Mouse (Mus musculus): ENCODE measurements around the gene Hmox2.
"Not testable (repeated sequence)": the region's sequence is repeated elsewhere in the genome, so short reads cannot be mapped to it uniquely, and the experiment has no call there.

The Hmox2 gene

DNA sequence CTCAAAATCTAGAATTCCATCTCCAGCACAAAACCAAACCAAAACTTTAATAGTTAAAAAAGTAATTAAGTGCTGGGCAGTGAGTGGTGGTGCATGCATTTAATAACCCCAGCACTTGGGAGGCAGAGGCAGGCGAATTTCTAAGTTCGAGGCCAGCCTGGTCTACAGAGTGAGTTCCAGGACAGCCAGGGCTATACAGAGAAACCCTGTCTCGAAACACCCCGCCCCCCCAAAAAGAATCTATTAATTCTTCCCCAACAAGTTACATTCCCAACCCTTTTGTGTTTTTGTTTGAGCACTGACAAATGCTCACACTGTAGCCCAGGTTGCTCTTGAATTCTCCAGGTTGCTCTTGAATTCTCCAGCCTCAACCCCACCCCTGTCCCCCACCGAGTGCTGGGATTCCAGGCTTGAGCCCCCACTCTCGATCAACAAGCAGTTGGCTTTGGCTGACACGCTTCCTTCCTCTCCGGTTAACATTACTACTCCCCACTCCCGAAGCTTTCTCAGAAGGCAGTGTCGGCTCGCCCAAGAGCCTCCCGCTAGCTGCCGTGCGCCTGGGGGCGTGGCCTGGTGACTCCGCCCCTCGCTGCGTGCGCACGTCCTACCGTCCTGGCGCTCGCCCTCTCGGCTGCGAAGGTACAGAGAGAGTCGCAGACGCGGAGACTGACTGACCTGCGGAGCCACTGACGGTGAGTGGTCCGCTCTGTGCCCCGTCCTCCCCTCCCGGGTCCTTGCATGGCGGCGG lies at the start of gene Hmox2:
Gene Hmox2, plus strand, starts transcription at position 582 of the 748 bp plus-strand sequence.
- DNase-seq (ENCODE audit: low read depth, low spot score), result peak; percentile 70

DNA sequence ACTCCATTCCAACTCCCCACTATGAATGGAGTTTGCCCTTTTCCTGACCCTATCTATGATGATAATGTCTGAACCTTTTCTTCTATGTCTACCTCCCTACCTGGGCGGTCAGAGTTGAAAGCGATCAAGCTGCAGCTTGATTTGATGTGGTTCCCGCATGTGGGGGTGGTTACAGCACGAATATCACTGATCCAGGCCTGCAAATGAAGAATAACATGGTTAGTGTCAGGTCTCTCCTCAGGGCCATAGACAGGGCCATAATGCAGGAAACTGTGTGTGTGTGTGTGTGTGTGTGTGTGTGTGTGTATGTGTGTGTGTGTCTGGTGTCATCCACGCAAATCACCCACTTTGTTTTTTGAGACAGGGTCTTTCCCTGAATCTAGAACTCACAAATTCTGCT lies 49.3 kb upstream of the Hmox2 start:
- DNase-seq (ENCODE audit: low read depth, low spot score), result no peak

- no peak for DNase-seq (ENCODE audit: low read depth, low spot score)
Measured at GRCm38 (mm10) chr16:4678080-4678479, 48.1 kb upstream of the Hmox2 start.

GRCm38 (mm10) chr16:4679121-4680018 lies 46.8 kb upstream of the Hmox2 start, which contains the start of gene Coro7:
Gene Coro7 (minus strand): TSS chr16:4679777.
- peak; percentile 89 for DNase-seq (ENCODE audit: low read depth, low spot score)

GRCm38 (mm10) chr16:4680922-4681455 lies 45.2 kb upstream of the Hmox2 start:
- DNase-seq (ENCODE audit: low read depth, low spot score), result not testable (repeated sequence)

- no peak for DNase-seq (ENCODE audit: low read depth, low spot score)
Measured at GRCm38 (mm10) chr16:4682628-4683179, 43.5 kb upstream of the Hmox2 start.

GRCm38 (mm10) chr16:4683193-4683580 lies 43.0 kb upstream of the Hmox2 start:
- no peak for DNase-seq (ENCODE audit: low read depth, low spot score)

DNA sequence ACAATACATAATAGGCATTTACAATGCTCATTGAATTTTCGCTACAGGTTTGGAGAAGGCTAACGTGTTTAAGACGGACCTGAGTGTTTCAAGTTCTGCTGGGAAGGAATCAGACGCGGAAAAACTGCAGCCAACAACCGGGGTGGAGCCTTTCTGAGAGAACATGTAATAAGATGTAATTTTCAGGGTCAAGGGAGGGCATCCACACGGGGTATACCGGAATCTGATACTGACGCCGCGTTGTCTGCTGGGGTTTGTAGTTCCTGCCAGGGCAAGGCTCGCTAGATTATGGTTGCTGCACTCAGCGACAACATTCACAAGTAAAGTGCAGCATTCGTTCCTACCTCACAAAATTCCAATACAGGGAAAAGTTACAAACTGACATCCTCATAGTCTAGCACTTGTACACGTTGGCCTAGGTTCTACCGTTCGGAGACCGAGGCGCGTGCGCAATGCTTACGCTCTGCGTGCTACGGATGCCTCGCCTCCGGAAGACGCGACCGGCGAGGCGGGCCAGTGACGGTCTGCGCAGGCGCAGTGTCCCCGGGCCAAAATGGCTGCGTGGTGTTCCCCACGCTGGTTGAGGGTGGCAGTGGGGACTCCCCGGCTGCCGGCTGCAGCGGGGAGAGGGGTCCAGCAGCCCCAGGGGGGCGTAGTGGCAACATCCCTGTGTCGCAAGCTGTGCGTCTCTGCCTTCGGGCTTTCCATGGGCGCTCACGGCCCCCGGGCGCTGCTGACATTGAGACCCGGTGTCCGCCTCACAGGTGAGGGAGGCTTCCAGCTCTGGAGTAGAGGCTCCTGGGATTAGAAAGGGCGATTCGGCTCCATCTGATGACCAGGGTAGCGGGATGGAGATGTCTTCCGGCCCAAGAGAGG lies 42.3 kb upstream of the Hmox2 start:
- DNase-seq (ENCODE audit: low read depth, low spot score), result peak; percentile 93

DNA sequence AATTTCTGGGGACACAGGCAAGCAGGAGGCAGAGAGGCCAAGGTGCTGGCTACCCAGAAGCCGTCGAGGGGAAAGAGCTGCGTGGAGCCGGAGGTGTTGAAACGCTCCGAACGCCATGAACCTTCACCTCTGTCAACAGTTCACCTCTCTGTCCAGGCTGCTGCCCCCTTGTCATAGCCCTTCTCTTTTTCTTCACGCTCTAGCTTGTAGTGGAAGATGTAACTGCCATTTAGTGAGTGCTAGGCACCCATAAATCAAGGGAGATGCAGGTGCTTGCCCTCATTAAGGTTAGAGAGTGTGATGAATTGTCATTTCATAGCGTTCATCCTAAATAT lies 41.7 kb upstream of the Hmox2 start:
- no peak for DNase-seq (ENCODE audit: low read depth, low spot score)

DNA sequence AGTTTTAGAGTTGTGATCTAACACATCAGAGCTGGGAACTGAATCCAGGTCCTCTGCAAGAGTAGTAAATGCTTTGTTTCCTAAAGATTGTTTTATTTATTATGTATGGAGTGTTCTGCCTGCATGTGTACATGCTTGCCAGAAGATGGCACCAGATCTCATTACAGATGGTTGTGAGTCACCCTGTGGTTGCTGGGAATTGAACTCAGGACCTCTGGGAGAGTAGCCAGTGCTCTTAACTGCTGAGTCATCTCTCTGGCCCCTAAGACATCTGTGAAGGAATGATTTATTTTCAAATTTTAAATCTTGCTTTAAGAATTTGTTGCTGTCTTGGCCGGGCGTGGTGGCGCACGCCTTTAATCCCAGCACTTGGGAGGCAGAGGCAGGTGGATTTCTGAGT lies 36.8 kb upstream of the Hmox2 start:
- not testable (repeated sequence) for DNase-seq (ENCODE audit: low read depth, low spot score)

GRCm38 (mm10) chr16:4701211-4701610 lies 24.9 kb upstream of the Hmox2 start:
- DNase-seq (ENCODE audit: low read depth, low spot score), result no peak

DNA sequence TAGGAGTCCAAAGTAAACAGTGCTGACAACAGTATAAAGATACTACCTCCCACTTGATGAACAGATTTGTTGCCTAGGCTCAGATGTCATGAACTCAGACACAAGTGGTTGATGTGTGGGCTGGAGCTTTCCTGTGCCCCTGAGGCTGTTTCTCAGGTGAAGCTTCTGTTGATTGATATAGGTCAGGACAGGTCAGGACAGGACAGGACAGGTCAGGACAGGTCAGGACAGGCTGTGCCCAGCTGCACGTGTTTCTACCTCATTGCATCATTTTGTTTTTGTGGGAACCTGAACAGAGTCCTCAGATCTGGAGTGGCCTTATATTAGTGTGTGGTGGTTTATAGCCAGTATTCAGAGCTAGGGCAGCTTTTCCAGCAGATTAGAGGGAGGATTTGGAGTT lies 23.5 kb upstream of the Hmox2 start:
- DNase-seq (ENCODE audit: low read depth, low spot score), result no peak

DNA sequence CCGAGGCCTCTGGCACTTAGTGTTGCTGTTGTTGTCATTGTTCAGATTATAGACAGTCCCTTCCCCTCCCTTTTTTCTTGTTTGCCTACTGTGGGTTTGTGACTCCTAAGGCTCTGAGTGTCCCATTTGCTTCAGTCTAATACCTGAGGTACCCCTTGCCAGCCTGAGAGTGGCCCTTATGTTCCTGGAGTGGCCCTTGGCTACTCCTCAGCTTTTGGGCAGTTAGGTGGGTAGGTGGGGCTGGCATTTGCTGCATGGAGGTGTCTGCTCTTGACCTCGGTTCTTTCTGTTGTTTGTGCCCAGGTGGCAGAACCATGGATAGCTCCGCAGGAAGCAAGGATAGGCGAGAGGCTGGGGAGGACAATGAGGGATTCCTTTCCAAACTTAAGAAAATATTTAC lies 20.6 kb upstream of the Hmox2 start:
- DNase-seq (ENCODE audit: low read depth, low spot score), result no peak

GRCm38 (mm10) chr16:4711173-4711572 lies 15.0 kb upstream of the Hmox2 start:
- peak; percentile 58 for DNase-seq (ENCODE audit: low read depth, low spot score)

- no peak for DNase-seq (ENCODE audit: low read depth, low spot score)
Measured at GRCm38 (mm10) chr16:4713861-4714710, 12.1 kb upstream of the Hmox2 start.

- DNase-seq (ENCODE audit: low read depth, low spot score), result no peak
Measured at GRCm38 (mm10) chr16:4717866-4718265, 8.3 kb upstream of the Hmox2 start.

DNA sequence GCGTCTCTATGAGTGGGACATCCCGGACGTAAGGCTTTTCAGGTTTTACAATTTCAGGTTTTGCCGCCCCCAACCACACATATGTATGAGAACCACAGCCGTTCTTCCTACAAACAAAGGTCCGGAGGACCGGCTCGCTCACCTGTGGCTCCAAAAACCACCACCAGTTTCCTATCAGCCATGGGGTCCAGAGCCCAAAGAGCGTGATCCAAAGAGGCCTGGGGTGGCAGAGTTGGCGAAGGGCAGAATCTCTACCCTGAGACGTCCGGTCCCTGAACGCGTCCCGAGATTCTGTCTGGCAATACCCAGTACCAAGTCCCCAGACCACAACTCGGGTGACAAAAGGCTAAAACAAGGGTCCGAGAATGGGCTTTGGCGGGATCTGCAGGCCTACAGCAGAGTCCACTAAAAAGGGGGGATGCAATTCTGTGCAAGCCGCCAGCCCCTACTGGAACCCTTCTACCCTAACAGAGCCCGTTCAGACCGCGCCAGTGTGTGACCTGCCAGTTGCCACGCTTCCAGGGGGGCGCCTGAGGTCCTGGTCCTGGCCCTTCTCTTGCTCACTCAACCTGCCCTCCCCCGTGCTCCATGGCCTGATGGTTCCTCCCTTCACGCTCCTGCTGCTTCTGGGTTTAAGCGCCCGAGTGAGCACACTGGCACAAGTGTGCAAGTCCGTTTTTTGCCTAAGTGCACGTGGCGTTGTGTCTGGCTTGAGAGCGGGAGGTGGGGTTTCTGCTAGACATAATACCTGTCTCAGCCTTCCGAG lies 7.2 kb upstream of the Hmox2 start, which contains the start of gene Nmral1:
Gene Nmral1, minus strand, starts transcription at position 604 of the 766 bp plus-strand sequence.
- peak; percentile 60 for DNase-seq (ENCODE audit: low read depth, low spot score)

DNA sequence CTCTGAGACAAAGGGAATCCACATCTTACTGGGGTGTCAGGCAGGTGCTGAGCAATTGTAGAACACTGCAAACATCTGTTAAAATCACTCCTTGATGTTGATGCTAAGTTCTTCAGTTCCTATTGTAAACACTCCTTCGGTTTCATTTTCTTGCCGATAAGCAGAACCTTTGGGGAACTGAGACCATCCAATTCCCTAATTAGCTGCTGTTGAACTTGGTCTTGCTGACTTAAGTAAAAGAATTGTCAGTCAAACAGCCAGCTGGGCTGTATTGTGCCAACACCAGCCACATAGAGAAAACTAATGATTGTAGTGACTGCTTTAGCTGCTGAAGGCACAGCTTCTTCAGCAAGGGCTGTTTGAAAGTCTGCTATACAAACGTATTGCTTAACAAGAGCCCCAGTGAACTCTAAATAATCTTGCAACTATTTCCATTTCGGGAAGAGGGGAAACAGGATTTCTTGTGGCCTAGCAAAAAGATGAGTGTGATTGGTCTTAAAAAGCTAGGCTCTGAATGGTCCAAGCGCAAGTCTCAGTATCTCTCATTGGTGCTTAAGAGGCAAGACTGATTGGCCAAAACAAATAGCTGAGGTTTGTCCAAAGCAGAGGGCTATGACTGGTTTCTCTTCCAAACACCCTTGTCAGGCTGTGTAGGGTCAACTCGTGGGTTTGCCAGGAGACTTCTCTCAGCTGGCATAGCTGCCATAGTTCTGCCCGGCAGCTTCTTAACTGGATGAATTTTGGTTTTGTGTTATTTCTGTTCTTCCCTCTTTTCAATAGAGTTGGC lies 3.8 kb upstream of the Hmox2 start:
- no peak for DNase-seq (ENCODE audit: low read depth, low spot score)

GRCm38 (mm10) chr16:4722915-4723209 lies 3.3 kb upstream of the Hmox2 start:
- no peak for DNase-seq (ENCODE audit: low read depth, low spot score)
